Mouse (Mus musculus) megakaryocyte progenitor cell, adult 5-6 weeks (primary cell): ENCODE measurements around the gene Bsn. TPM values are rescaled to one million over a fixed set of nuclear protein-coding genes. Genes with fewer than 3 reads are reported as not detected.
"Not testable (repeated sequence)": the region's sequence is repeated elsewhere in the genome, so short reads cannot be mapped to it uniquely, and the experiment has no call there.

Source experiments
- ATAC-seq: replicated peaks from 2 replicates; pipeline ENCODE4 v1.8.0; 2016; ENCODE audit warnings: mild to moderate bottlenecking, moderate TSS enrichment, inconsistent platforms; ENCODE audit not compliant: poor library complexity
- total RNA-seq, 2 experiments: library from RNA; stranded (forward) in 1 of 2; stranded (reverse) in 1 of 2; fragments of 157-497, 149-512 nt in 1 of 2; fragments of 200-1000 nt in 1 of 2; gene quantifications; 2 replicates each; pipeline versions ENCODE4 v1.2.3 to v1.2.4; 2015 to 2017

The Bsn gene
- total RNA-seq, 2 experiments from 2014 or later, result 3.2 to 4.7 TPM

- no peak for ATAC-seq
Observed at GRCm38 (mm10) chr9:108198621-108199020, 8.4 kb upstream of the Bsn start.

GRCm38 (mm10) chr9:108196920-108197677 lies 6.9 kb upstream of the Bsn start:
- no peak for ATAC-seq

- not testable (repeated sequence) for ATAC-seq
Observed at GRCm38 (mm10) chr9:108196222-108196621, 6.0 kb upstream of the Bsn start.

GRCm38 (mm10) chr9:108189488-108189786 lies 747 bp downstream of the Bsn start:
- no peak for ATAC-seq

- no peak for ATAC-seq
Observed at GRCm38 (mm10) chr9:108189023-108189422, 1.2 kb downstream of the Bsn start.

GRCm38 (mm10) chr9:108188511-108188910 lies 1.7 kb downstream of the Bsn start:
- no peak for ATAC-seq

- ATAC-seq, result no peak
Observed at GRCm38 (mm10) chr9:108187616-108188015, 2.6 kb downstream of the Bsn start.

- no peak for ATAC-seq
Observed at GRCm38 (mm10) chr9:108185786-108186185, 4.4 kb downstream of the Bsn start.

GRCm38 (mm10) chr9:108183531-108183994 lies 6.6 kb downstream of the Bsn start:
- no peak for ATAC-seq

GRCm38 (mm10) chr9:108182806-108183506 lies 7.2 kb downstream of the Bsn start:
- ATAC-seq, result no peak

GRCm38 (mm10) chr9:108178391-108178790 lies 11.8 kb downstream of the Bsn start:
- ATAC-seq, result no peak

- no peak for ATAC-seq
Observed at GRCm38 (mm10) chr9:108175116-108175838, 14.9 kb downstream of the Bsn start.

- ATAC-seq, result no peak
Observed at GRCm38 (mm10) chr9:108172777-108173350, 17.3 kb downstream of the Bsn start.

- ATAC-seq, result no peak
Observed at GRCm38 (mm10) chr9:108169751-108170150, 20.4 kb downstream of the Bsn start.

- ATAC-seq, result no peak
Observed at GRCm38 (mm10) chr9:108165143-108165542, 25.0 kb downstream of the Bsn start.

GRCm38 (mm10) chr9:108163646-108164284 lies 26.4 kb downstream of the Bsn start:
- ATAC-seq, result peak; percentile 71

- no peak for ATAC-seq
Observed at GRCm38 (mm10) chr9:108157891-108158290, 32.3 kb downstream of the Bsn start.

GRCm38 (mm10) chr9:108157451-108157850 lies 32.7 kb downstream of the Bsn start:
- no peak for ATAC-seq

- ATAC-seq, result no peak
Observed at GRCm38 (mm10) chr9:108156786-108157185, 33.4 kb downstream of the Bsn start.

- no peak for ATAC-seq
Observed at GRCm38 (mm10) chr9:108154814-108155213, 35.4 kb downstream of the Bsn start.
